Mouse (Mus musculus) small intestine, adult 2 months (tissue): Measurements from ENCODE around the gene Iqcd.

Experiments
- CTCF ChIP-seq: fragments of 200-500 bp; IDR thresholded peaks from 2 replicates; pipeline ENCODE4 v1.5.1; 2012; ENCODE audit warnings: low read depth, mild to moderate bottlenecking, control low read depth, inconsistent platforms, low read length, moderate library complexity, mixed read lengths; ENCODE audit not compliant: insufficient replicate concordance, insufficient read length; ENCODE audit errors: extremely low read depth
- POLR2A ChIP-seq: fragments of 200-500 bp; IDR thresholded peaks from 2 replicates; pipeline ENCODE4 v1.6.1; 2012; ENCODE audit warnings: low read depth, mild to moderate bottlenecking, control low read depth, inconsistent platforms, low read length, moderate library complexity

- TF ChIP-seq CTCF = no peak
- TF ChIP-seq POLR2A = no peak
These were observed 22.7 kb upstream of the Iqcd start for GRCm38 (mm10) chr5:120566101-120566500.
